Mouse (Mus musculus) liver, adult (tissue): ENCODE results near the gene Gm42688.

ENCODE experiments used
- GATA4 ChIP-seq: IDR thresholded peaks from 2 replicates; pipeline ENCODE4 v1.6.1; 2014; ENCODE audit warnings: mild to moderate bottlenecking, low read length; ENCODE audit not compliant: insufficient replicate concordance

The Gm42688 gene

GRCm38 (mm10) chr6:83104158-83104557, 2.7 kb downstream of the Gm42688 start:
- TF ChIP-seq GATA4: no peak

GRCm38 (mm10) chr6:83107566-83108400, 6.4 kb downstream of the Gm42688 start:
- TF ChIP-seq GATA4: no peak

GRCm38 (mm10) chr6:83108762-83109668, 7.6 kb downstream of the Gm42688 start, which contains the start of gene Mrpl53:
TSS of gene Mrpl53 (plus strand) at chr6:83109040.
- TF ChIP-seq GATA4: peak; percentile 4; the same call in 1 of the 2 replicates

GRCm38 (mm10) chr6:83111510-83112136, 10.2 kb downstream of the Gm42688 start:
- no peak for TF ChIP-seq GATA4

GRCm38 (mm10) chr6:83115011-83115671, 13.7 kb downstream of the Gm42688 start, which contains the start of gene Mogs:
TSS of gene Mogs (plus strand) at chr6:83115496.
- no peak; the same call in 1 of the 2 replicates for TF ChIP-seq GATA4

GRCm38 (mm10) chr6:83115682-83116372, 14.4 kb downstream of the Gm42688 start:
- no peak for TF ChIP-seq GATA4

- TF ChIP-seq GATA4: no peak
Observed at GRCm38 (mm10) chr6:83116373-83117164, 15.2 kb downstream of the Gm42688 start.

- no peak for TF ChIP-seq GATA4
Observed at GRCm38 (mm10) chr6:83117165-83117438, 15.7 kb downstream of the Gm42688 start.

GRCm38 (mm10) chr6:83117616-83118015, 16.2 kb downstream of the Gm42688 start:
- no peak for TF ChIP-seq GATA4

GRCm38 (mm10) chr6:83118369-83118768, 17.0 kb downstream of the Gm42688 start:
- TF ChIP-seq GATA4: no peak

- TF ChIP-seq GATA4: no peak
Observed at GRCm38 (mm10) chr6:83118825-83119733, 17.7 kb downstream of the Gm42688 start.

GRCm38 (mm10) chr6:83119734-83120051, 18.3 kb downstream of the Gm42688 start:
- TF ChIP-seq GATA4: no peak
